Mouse (Mus musculus): Measurements from ENCODE around the gene Prrt3.

DNA sequence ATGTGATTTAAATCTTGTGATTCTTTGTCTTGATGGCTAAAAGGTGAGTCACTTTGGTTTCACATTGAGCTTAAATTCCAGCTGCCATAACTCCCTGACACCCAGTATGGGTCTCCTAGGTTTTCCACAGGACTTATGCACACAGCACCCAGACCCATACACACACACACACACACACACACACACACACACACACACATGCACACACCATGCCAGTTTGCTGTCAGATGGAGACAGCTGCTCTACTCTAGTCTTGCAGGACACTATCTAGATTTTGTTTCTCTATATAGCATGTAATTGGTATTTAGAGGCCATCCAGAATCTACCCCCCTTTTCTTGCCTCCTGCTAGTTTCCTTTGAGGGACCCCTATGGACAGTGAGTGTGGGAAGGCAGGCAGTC lies 5.4 kb upstream of the Prrt3 start:
- TF ChIP-seq CTCF (conservative IDR thresholded peaks at IDR 0.05; ENCODE audit: insufficient read depth, insufficient read length, low read depth, low read length) = no peak
- no peak for TF ChIP-seq POLR2A (IDR thresholded peaks at IDR 0.05; ENCODE audit: low read depth, low read length)
